Comparison of ENCODE assay signal across 23 mouse cellular contexts in the genomic region with DNA sequence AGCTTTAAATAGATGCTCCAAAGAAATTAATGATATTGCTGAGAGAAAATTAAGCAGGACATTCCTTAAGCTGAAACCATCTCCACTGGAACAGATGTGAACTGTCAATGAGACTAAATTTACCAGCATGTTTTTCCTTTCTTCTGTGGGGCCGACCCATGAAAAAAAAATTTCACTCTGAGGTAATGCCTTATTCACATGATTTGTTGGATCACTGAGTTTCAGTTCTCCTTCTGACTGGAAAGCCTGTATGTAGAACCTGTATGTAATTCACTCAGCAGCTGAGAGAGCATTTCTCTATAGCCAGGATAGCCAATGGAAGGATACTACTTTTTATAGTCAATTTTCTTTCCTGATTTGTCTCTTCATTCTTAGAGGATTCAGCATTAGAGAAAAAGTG.
A peak's percentile ranks its signal among the peaks of the same experiment; 100 is the strongest.
DNase-seq lines count a peak whose midpoint lies in the region; ATAC-seq and TF ChIP-seq lines count a peak whose summit lies in the region.
"Had no signal": no experiment of that assay in that cellular context is flagged by ENCODE, and none has a peak within 500 bp of the region (broad histone marks: within the 10 kb centered on the region; RNA-seq: fewer than 3 reads in every experiment).

No protein-coding gene starts in this region.

- TF ChIP-seq RAD21 in CH12.LX (IDR thresholded peaks at IDR 0.05; ENCODE audit: low read depth, low read length): no peak

- H3K4me2 ChIP-seq in kidney, postnatal 0 days (ENCODE audit: low read length): no peak overlapping the region
- no peak overlapping the region for H3K4me2 ChIP-seq in kidney, embryonic 16.5 days (replicated peaks; ENCODE audit: low read depth, low read length)
- no peak overlapping the region for H3K4me2 ChIP-seq in lung, embryonic 14.5 days
- H3K4me2 ChIP-seq in CH12.LX (ENCODE audit: insufficient read depth, low read depth, poor library complexity, severe bottlenecking): no peak overlapping the region
- no peak overlapping the region for H3K4me2 ChIP-seq in forebrain, embryonic 13.5 days
- H3K4me2 ChIP-seq: embryonic facial prominence, embryonic 12.5 days had no signal

- 37% methylated on average over 1 of the region's 1 CpGs for WGBS in kidney, postnatal 0 days
- 41% methylated on average over 1 of the region's 1 CpGs for WGBS in kidney, embryonic 16.5 days
- WGBS in lung, embryonic 14.5 days: 38% methylated on average over 1 of the region's 1 CpGs
- WGBS in forebrain, embryonic 13.5 days: 91% methylated on average over 1 of the region's 1 CpGs

- H3K36me3 ChIP-seq in kidney, postnatal 0 days (ENCODE audit: insufficient read depth, low read length): no peaks in the 10 kb centered on the region
- no peaks in the 10 kb centered on the region for H3K36me3 ChIP-seq in kidney, embryonic 16.5 days (ENCODE audit: insufficient read depth, low read length)
- no peaks in the 10 kb centered on the region for H3K36me3 ChIP-seq in lung, embryonic 14.5 days (ENCODE audit: insufficient read depth)
- H3K36me3 ChIP-seq in CH12.LX (replicated peaks in 1 of 2; ENCODE audit: control insufficient read depth in 1 of 2, insufficient read depth in 1 of 2, low read length in 1 of 2): no peaks in the 10 kb centered on the region
- no peaks in the 10 kb centered on the region for H3K36me3 ChIP-seq in forebrain, embryonic 13.5 days (ENCODE audit: poor library complexity, severe bottlenecking)
- H3K36me3 ChIP-seq: embryonic facial prominence, embryonic 10.5 days; embryonic facial prominence, embryonic 12.5 days; G1E had no signal

- no peaks in the 10 kb centered on the region for H3K27me3 ChIP-seq in kidney, postnatal 0 days (ENCODE audit: insufficient read depth, low read length)
- no peaks in the 10 kb centered on the region for H3K27me3 ChIP-seq in kidney, embryonic 16.5 days (ENCODE audit: insufficient read depth, low read length)
- H3K27me3 ChIP-seq in lung, embryonic 14.5 days (ENCODE audit: insufficient read depth, low read length): no peaks in the 10 kb centered on the region
- H3K27me3 ChIP-seq in CH12.LX (replicated peaks): no peaks in the 10 kb centered on the region
- no peaks in the 10 kb centered on the region for H3K27me3 ChIP-seq in forebrain, embryonic 13.5 days
- H3K27me3 ChIP-seq: embryonic facial prominence, embryonic 12.5 days; Patski had no signal

- dilution Hi-C loops in CH12.LX (cut with MboI; ENCODE audit: extremely low pct_ligation_motif_present, extremely low pct_unique_long_range_greater_than_20kb, low sequenced_read_pairs): no loop called here

- TF ChIP-seq POLR2A in CH12.LX (IDR thresholded peaks at IDR 0.05; ENCODE audit: low read depth, low read length): no peak

- no peak overlapping the region for H3K9ac ChIP-seq in kidney, postnatal 0 days (ENCODE audit: low read depth, low read length)
- no peak overlapping the region for H3K9ac ChIP-seq in kidney, embryonic 16.5 days (replicated peaks; ENCODE audit: low read length)
- H3K9ac ChIP-seq in lung, embryonic 14.5 days: no peak overlapping the region
- no peak overlapping the region for H3K9ac ChIP-seq in CH12.LX (ENCODE audit: insufficient read depth, low read depth)
- H3K9ac ChIP-seq in forebrain, embryonic 13.5 days: no peak overlapping the region
- H3K9ac ChIP-seq: embryonic facial prominence, embryonic 12.5 days had no signal

- ATAC-seq in kidney, postnatal 0 days (replicated peaks; ENCODE audit: low FRiP score, low read depth): no peak
- ATAC-seq in kidney, embryonic 16.5 days (ENCODE audit: low FRiP score, low TSS enrichment): no peak
- ATAC-seq in lung, embryonic 14.5 days (ENCODE audit: insufficient read depth): no peak
- no peak for ATAC-seq in forebrain, embryonic 13.5 days
- ATAC-seq: activated CD4-positive, CD25-positive, alpha-beta regulatory T cell, adult 4 months; forebrain, embryonic 14.5 days; forebrain, embryonic 16.5 days; Patski had no signal

- in situ Hi-C loops in CH12.LX (cut with MboI; ENCODE audit: low pct_ligation_motif_present, low pct_unique_long_range_greater_than_20kb, low sequenced_read_pairs): no loop called here

- DNase-seq in kidney, postnatal 0 days (ENCODE audit: low spot score): peak; percentile 32
- peak; percentile 30 for DNase-seq in lung, embryonic 14.5 days
- DNase-seq in lung, postnatal 14 days: no peak
- DNase-seq in lung, postnatal 36 days: peak; percentile 9
- DNase-seq in lung, adult 18-20 months: no peak
- DNase-seq in CH12.LX (ENCODE audit: extremely low read depth): peak; percentile 48
- DNase-seq: adrenal gland, adult 8-10 months; adrenal gland, postnatal 14 days; adrenal gland, postnatal 36 days; cerebellum, adult 11-12 months; cerebellum, adult 2 months; cerebellum, adult 9-10 months; cerebellum, postnatal 10 days; cerebellum, postnatal 25 days had no signal

- H3K4me3 ChIP-seq in kidney, postnatal 0 days (replicated peaks; ENCODE audit: low read depth, low read length): no peak overlapping the region
- no peak overlapping the region for H3K4me3 ChIP-seq in kidney, embryonic 16.5 days (ENCODE audit: low read length)
- H3K4me3 ChIP-seq in lung, embryonic 14.5 days (ENCODE audit: low read depth, low read length): no peak overlapping the region
- H3K4me3 ChIP-seq in CH12.LX (replicated peaks in 1 of 3; ENCODE audit: low read depth in 2 of 3, low read length in 2 of 3, poor library complexity in 1 of 3): no peak overlapping the region
- no peak overlapping the region for H3K4me3 ChIP-seq in forebrain, embryonic 13.5 days
- H3K4me3 ChIP-seq: embryonic facial prominence, embryonic 10.5 days; embryonic facial prominence, embryonic 12.5 days had no signal

- no peaks in the 10 kb centered on the region for H3K9me3 ChIP-seq in kidney, postnatal 0 days (replicated peaks; ENCODE audit: low read length)
- H3K9me3 ChIP-seq in kidney, embryonic 16.5 days (ENCODE audit: low read length): no peaks in the 10 kb centered on the region
- no peaks in the 10 kb centered on the region for H3K9me3 ChIP-seq in lung, embryonic 14.5 days (ENCODE audit: low read depth, low read length)
- no peaks in the 10 kb centered on the region for H3K9me3 ChIP-seq in CH12.LX (replicated peaks; ENCODE audit: low read length)
- no peaks in the 10 kb centered on the region for H3K9me3 ChIP-seq in forebrain, embryonic 13.5 days (replicated peaks)
- H3K9me3 ChIP-seq: embryonic facial prominence, embryonic 10.5 days; embryonic facial prominence, embryonic 12.5 days; G1E had no signal

- TF ChIP-seq CTCF in kidney, postnatal 0 days (IDR thresholded peaks at IDR 0.05; ENCODE audit: low read depth): no peak
- no peak for TF ChIP-seq CTCF in lung, embryonic 14.5 days (IDR thresholded peaks at IDR 0.05; ENCODE audit: low read depth)
- no peak for TF ChIP-seq CTCF in CH12.LX (conservative IDR thresholded peaks at IDR 0.05 in 1 of 2, IDR thresholded peaks at IDR 0.05 in 1 of 2; ENCODE audit: low read depth in 2 of 2, low read length in 2 of 2)

- no peaks in the 10 kb centered on the region for H3K4me1 ChIP-seq in kidney, postnatal 0 days (replicated peaks; ENCODE audit: insufficient read depth, low read length)
- no peaks in the 10 kb centered on the region for H3K4me1 ChIP-seq in kidney, embryonic 16.5 days (ENCODE audit: insufficient read depth, low read length)
- no peaks in the 10 kb centered on the region for H3K4me1 ChIP-seq in lung, embryonic 14.5 days (ENCODE audit: insufficient read depth)
- peaks cover 0 to 12% of the 10 kb centered on the region in 2 experiments; a peak in 2 of 4 replicates for H3K4me1 ChIP-seq in CH12.LX (ENCODE audit: control insufficient read depth in 1 of 2, insufficient read depth in 2 of 2)
- H3K4me1 ChIP-seq in forebrain, embryonic 13.5 days: no peaks in the 10 kb centered on the region
- H3K4me1 ChIP-seq: embryonic facial prominence, embryonic 12.5 days had no signal

- H3K79me2 ChIP-seq in CH12.LX (replicated peaks; ENCODE audit: control insufficient read depth, extremely low read depth, insufficient read depth, poor library complexity, severe bottlenecking): no peaks in the 10 kb centered on the region

- H3K27ac ChIP-seq in kidney, postnatal 0 days: no peak overlapping the region
- H3K27ac ChIP-seq in kidney, embryonic 16.5 days (ENCODE audit: low read length): no peak overlapping the region
- H3K27ac ChIP-seq in lung, embryonic 14.5 days (ENCODE audit: low read depth): no peak overlapping the region
- no peak overlapping the region for H3K27ac ChIP-seq in CH12.LX (ENCODE audit: insufficient read depth, low read depth)
- H3K27ac ChIP-seq in forebrain, embryonic 13.5 days: no peak overlapping the region
- H3K27ac ChIP-seq: embryonic facial prominence, embryonic 10.5 days; embryonic facial prominence, embryonic 12.5 days had no signal

- peak; percentile 58; the same call in 1 of the 2 replicates for TF ChIP-seq EP300 in CH12.LX (IDR thresholded peaks at IDR 0.05; ENCODE audit: low read length)

TF ChIP-seq in CH12.LX, 34 proteins besides CTCF, POLR2A, EP300 and RAD21:
- TF ChIP-seq BHLHE40 (IDR thresholded peaks at IDR 0.05; ENCODE audit: low read depth, low read length): peak; percentile 62
- TF ChIP-seq MEF2A (IDR thresholded peaks at IDR 0.05; ENCODE audit: borderline replicate concordance, low read depth, low read length): no peak
- TF ChIP-seq CHD1 (IDR thresholded peaks at IDR 0.05; ENCODE audit: low read depth, low read length): no peak
- TF ChIP-seq UBTF (IDR thresholded peaks at IDR 0.05; ENCODE audit: low read depth, low read length): no peak
- TF ChIP-seq NRF1 (IDR thresholded peaks at IDR 0.05; ENCODE audit: low read depth, low read length): no peak
- peak; percentile 69 for TF ChIP-seq ZNF384 (IDR thresholded peaks at IDR 0.05; ENCODE audit: low read depth, low read length)
- TF ChIP-seq ETS1 (conservative IDR thresholded peaks at IDR 0.05; ENCODE audit: low read depth, low read length): peak; percentile 57
- TF ChIP-seq IRF4 (IDR thresholded peaks at IDR 0.05; ENCODE audit: low read depth, low read length): peak; percentile 45; the same call in 1 of the 2 replicates

Comparison
In these comparisons a context has a peak if more than half of its experiments do, and no peak if none do; other contexts are left out.
1. DNase-seq: peak in kidney, postnatal 0 days (single experiment), lung, embryonic 14.5 days (single experiment), lung, postnatal 36 days (single experiment) and CH12.LX (single experiment); none in lung, postnatal 14 days (single experiment) and lung, adult 18-20 months (0 of 2).